In the genomic region with DNA sequence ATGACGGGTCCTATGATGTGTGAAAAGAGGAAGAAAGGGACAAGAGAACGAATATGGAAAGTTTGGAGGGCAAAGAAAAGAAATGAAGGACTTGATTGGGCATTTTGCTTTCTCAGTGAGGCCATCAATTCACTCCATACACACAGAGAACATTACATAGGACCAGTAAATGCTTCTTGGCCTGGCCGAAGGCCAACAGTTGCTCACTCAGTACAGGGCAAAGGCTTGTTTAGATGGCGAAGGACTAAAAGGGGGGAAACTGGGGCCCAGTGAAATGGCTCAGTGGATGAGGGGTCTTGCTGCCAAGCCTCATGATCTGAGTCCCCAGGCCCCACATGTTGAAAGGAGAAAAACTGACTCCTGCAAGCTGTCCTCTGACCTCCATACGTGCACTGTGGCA, we compare ENCODE assay signal across 23 mouse cellular contexts.
"Had no signal": no experiment of that assay in that cellular context is flagged by ENCODE, and none has a peak within 500 bp of the region (broad histone marks: within the 10 kb centered on the region; RNA-seq: fewer than 3 reads in every experiment).

No protein-coding gene starts in this region.

- H3K9ac ChIP-seq: limb, embryonic 12.5 days; limb, embryonic 15.5 days; liver, embryonic 12.5 days; liver, embryonic 15.5 days; lung, embryonic 15.5 days; neural tube, embryonic 12.5 days; neural tube, embryonic 15.5 days; stomach, embryonic 15.5 days had no signal

- H3K4me1 ChIP-seq: limb, embryonic 12.5 days; liver, embryonic 12.5 days; midbrain, embryonic 10.5 days; neural tube, embryonic 12.5 days; stomach, embryonic 15.5 days had no signal

- H3K27ac ChIP-seq: kidney, postnatal 0 days; left cerebral cortex, adult 2 months; limb, embryonic 12.5 days; limb, embryonic 15.5 days; liver, embryonic 12.5 days; liver, embryonic 15.5 days; lung, embryonic 15.5 days; midbrain, embryonic 10.5 days; neural tube, embryonic 12.5 days; neural tube, embryonic 15.5 days; stomach, embryonic 15.5 days had no signal

- H3K9me3 ChIP-seq: limb, embryonic 12.5 days; limb, embryonic 15.5 days; liver, embryonic 12.5 days; liver, embryonic 15.5 days; lung, embryonic 15.5 days; midbrain, embryonic 10.5 days; neural tube, embryonic 12.5 days; neural tube, embryonic 15.5 days; stomach, embryonic 15.5 days had no signal

- ATAC-seq: liver, embryonic 12.5 days had no signal

- H3K4me2 ChIP-seq: limb, embryonic 12.5 days; limb, embryonic 15.5 days; liver, embryonic 12.5 days; liver, embryonic 15.5 days; lung, embryonic 15.5 days; neural tube, embryonic 12.5 days; neural tube, embryonic 15.5 days; stomach, embryonic 15.5 days had no signal

- DNase-seq: kidney, adult 2 months; kidney, postnatal 25 days; layer of hippocampus, postnatal 36 days; left cerebral cortex, postnatal 4 days; lung, postnatal 10 days; lung, postnatal 36 days; midbrain, embryonic 14.5 days; retina, postnatal 1 day; right cerebral cortex, postnatal 25 days; spleen, adult 18-20 months; thymus, postnatal 25 days had no signal

- H3K27me3 ChIP-seq: limb, embryonic 12.5 days; limb, embryonic 15.5 days; liver, embryonic 12.5 days; liver, embryonic 15.5 days; lung, embryonic 15.5 days; neural tube, embryonic 12.5 days; neural tube, embryonic 15.5 days; stomach, embryonic 15.5 days had no signal

- H3K36me3 ChIP-seq: limb, embryonic 12.5 days; limb, embryonic 15.5 days; liver, embryonic 12.5 days; liver, embryonic 15.5 days; lung, embryonic 15.5 days; midbrain, embryonic 10.5 days; neural tube, embryonic 12.5 days; neural tube, embryonic 15.5 days; stomach, embryonic 15.5 days had no signal

- H3K4me3 ChIP-seq: left cerebral cortex, adult 2 months; limb, embryonic 12.5 days; limb, embryonic 15.5 days; liver, embryonic 12.5 days; liver, embryonic 15.5 days; lung, embryonic 15.5 days; megakaryocyte, embryonic 14.5 days; midbrain, embryonic 10.5 days; neural tube, embryonic 12.5 days; neural tube, embryonic 15.5 days; stomach, embryonic 15.5 days had no signal
